Mouse (Mus musculus): ENCODE measurements around the gene Lrrtm3.

DNA sequence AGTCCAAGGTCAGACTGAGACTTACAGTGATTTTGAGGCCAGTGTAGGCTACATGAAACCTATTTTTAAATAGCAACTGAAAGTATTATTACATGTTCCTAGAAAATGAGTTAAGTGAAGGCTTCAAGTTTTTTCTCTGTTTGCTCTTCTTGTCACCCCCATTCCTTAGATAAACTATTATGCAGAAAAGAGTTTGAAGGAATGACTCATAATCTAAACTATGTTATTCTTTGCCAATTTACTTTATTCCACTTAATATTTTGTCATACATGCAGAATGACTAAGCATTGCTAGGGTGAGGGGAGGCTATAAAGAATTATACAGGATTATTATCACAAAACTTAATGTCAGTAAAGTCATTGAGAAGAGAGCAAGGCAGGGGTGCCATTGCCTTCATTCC is 181.2 kb downstream of the Lrrtm3 start:
- TF ChIP-seq POLR2A (IDR thresholded peaks at IDR 0.05; ENCODE audit: extremely low read depth, insufficient read depth, low read length) (no peak), CTCF (IDR thresholded peaks at IDR 0.05; ENCODE audit: extremely low read depth, insufficient read depth, low read length) (no peak)
